Mouse (Mus musculus) cortical plate, adult 2 months (tissue): Measurements from ENCODE around the gene Olfr433.

Source experiments
- CTCF ChIP-seq: fragments of 200-500 bp; IDR thresholded peaks from 2 replicates; pipeline ENCODE4 v1.5.1; 2011; ENCODE audit warnings: mild to moderate bottlenecking, control low read depth, low read length; ENCODE audit not compliant: insufficient read depth; ENCODE audit errors: extremely low read depth
- POLR2A ChIP-seq: fragments of 200-500 bp; IDR thresholded peaks from 2 replicates; pipeline ENCODE4 v1.6.1; 2011; ENCODE audit warnings: mild to moderate bottlenecking, low read length, control low read depth; ENCODE audit not compliant: insufficient read depth; ENCODE audit errors: extremely low read depth

- TF ChIP-seq CTCF (no peak), POLR2A (no peak)
These were observed 8.4 kb downstream of the Olfr433 start, which contains the start of gene Olfr432 for GRCm38 (mm10) chr1:174048893-174049292.
